Mouse (Mus musculus) granulocyte monocyte progenitor cell, adult 5-6 weeks (primary cell): ENCODE results near the gene Pgf. TPM values are rescaled to one million over a fixed set of nuclear protein-coding genes. Genes with fewer than 3 reads are reported as not detected.

Experiments
- ATAC-seq: replicated peaks from 2 replicates; pipeline ENCODE4 v1.8.0; 2016; ENCODE audit warnings: mild to moderate bottlenecking, moderate TSS enrichment, inconsistent platforms; ENCODE audit not compliant: poor library complexity, severe bottlenecking
- total RNA-seq, 2 experiments: library from RNA; stranded (forward) in 1 of 2; stranded (reverse) in 1 of 2; fragments of 200-712, 200-1000 nt in 1 of 2; fragments of >200 nt in 1 of 2; fragmentation: Nextera tagmentation in 1 of 2; gene quantifications; 2 replicates each; pipeline ENCODE4 v1.2.3; 2014 to 2017

The Pgf gene
- total RNA-seq (2014; fragmentation: Nextera tagmentation) (not detected in 2 replicates), total RNA-seq (2017) (not detected in 2 replicates)

- peak; percentile 44 for ATAC-seq
Observed at GRCm38 (mm10) chr12:85177740-85178239, at the start of gene Pgf. Gene Pgf (minus strand): TSS chr12:85177790.

DNA sequence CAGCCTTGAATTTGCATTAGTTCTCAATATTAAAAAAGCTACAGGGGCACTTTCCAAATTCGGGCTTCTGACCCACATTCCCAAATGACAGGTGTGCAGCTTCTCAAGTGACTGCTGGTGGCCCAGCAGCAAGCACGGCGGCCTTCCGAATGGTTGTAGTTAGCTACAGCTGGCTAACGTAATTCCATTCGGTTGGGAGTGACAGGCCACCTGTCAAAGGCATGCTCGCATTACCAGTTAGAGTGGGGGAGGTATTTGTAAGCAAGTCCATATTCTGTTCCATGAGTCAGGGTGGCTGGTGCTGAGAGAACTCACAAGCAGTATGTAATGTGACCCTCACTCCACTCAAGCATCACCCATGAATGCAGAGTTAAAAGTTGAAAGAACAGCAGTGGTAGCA, 49.6 kb upstream of the Pgf start:
- no peak for ATAC-seq

DNA sequence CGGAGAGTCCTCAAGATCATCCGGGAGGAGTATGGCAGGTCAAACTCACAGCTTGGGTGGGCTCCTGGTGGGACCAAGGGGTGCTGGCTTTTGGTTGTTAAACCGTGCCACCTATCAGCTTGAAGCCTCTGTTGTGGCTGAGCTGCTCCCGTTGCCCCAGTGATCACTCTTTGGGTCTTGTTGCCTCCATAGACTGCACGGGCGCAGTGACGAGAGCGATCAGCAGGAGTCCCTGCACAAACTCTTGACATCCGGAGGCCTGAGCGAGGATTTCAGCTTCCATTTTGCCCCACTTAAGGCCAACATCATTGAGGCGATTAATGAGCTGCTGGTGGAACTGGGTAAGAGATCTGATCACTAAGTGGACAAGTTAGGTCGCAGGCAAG, 42.3 kb upstream of the Pgf start:
- ATAC-seq: peak; percentile 18

DNA sequence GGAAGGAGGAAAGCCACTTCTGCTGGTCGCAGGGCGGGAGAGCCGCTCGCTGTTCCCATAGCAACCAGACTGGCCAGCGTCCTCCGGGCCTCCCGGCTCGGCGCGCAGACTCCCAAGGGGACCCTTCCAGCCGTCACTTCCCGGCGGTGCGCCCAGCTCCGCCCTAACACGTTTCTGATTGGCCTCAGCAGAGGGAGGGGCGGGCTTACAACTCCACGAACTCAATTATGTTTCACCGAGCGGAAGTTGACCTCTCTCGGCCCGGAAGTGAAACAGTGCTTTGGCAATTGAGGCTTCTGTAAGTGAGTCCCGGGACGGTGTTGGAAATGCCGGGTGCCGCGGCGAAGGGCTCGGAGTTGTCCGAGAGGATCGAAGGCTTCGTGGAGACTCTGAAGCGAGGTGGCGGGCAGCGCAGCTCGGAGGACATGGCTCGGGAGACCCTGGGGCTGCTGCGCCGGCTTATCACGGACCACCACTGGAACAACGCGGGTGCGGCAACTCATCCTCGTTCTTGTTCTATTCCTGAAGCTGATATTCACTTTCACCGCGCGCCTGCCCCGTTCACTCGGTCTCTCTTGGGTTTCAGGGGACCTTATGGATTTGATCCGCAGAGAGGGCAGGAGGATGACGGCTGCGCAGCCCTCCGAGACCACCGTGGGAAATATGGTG, 41.8 kb upstream of the Pgf start, which contains the start of gene Eif2b2:
Gene Eif2b2, plus strand, starts transcription at position 246 of the 669 bp plus-strand sequence.
- peak; percentile 98 for ATAC-seq

DNA sequence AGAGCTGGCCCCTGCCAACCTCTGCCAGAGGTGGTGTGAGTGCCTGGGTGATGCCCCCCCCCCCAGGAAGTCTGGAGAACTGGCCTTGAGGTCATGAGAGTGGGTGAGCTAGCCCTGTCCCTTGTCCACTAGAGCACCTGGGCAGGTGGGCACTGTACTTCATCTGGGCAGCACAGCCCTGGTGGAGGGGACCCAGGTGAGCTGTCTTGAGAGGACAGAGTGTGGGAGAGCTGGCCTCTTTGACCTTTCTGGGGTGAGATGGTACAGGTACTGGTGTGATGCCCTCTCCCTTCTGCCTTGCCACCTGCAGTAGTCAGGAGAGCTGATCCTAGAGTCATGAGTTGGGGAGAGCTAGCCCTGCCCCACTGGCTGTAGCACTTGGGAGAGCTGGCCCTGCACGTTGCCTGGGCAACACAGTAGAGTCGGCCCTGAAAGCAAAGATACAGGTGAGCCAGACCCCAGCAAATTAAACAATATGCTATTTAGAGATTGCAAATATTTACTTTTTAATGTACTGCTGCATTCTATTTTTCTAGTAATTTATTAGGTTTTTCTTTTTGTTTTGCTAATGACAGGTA, 40.2 kb upstream of the Pgf start:
- ATAC-seq: no peak

DNA sequence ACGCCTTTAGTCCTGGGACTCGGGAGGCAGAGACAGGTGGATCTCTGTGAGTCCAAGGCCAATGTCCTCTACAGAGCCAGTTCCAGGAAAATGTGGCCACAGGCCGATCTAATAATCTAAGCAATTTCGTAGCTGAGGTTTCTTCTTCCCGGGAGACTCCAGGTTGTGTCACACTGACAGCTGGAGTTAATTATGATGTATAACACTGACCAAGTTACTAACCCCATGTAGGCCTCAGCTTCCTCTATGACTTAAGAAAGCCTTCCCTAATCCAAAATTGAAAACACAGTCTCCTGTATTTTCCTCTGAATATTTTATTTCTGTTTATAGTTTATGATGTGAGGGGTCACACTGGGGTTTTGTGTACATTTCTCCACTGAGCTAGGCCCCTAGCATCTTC, 37.4 kb upstream of the Pgf start:
- ATAC-seq: no peak

DNA sequence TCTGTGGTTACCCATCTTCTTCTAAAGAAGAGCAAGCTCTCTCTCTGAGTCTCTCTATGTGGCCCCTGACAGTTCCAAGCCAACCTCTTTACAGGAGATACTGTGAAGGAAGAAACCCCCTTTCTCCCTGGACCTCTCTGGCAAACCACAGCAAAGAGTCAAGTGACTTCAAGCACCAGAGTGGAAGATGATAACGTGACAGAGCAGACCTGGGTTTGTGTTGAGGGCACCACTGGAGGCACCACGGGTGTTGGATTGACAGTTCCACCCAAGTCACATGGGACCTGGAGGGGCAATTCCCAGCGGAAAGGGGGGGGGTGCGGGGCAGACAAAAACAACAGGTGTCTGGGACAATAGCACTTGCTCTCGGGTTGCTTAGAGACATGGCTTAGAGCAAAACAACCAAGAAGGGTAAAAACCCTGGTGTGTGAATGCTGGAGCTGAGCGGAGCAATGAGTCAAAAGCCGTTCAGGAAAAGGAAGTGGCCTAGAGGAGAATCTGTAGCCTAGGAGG, 31.2 kb upstream of the Pgf start:
- ATAC-seq: no peak; the same call in 1 of the 2 replicates

DNA sequence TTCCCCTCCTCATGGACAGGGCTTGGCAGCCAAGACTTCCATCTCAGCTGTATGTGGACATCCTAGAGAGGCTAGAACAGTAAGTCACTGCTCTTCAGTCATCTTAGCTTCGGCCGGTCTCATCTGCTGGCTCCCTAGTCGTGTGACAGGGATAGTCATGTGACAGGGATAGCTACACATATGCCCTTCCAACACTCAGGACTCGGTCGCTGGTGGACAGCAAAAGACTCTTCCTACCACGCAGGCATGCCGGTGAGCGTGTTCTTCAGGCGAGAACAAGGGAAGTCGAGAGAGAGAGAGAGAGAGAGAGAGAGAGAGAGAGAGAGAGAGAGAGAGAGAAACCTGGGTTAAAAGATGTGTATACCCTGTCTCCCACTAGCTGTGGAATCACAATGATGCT, 27.8 kb upstream of the Pgf start:
- ATAC-seq: no peak

- ATAC-seq: no peak
Observed at GRCm38 (mm10) chr12:85204105-85204504, 26.5 kb upstream of the Pgf start.

- no peak for ATAC-seq
Observed at GRCm38 (mm10) chr12:85203699-85204098, 26.1 kb upstream of the Pgf start.

DNA sequence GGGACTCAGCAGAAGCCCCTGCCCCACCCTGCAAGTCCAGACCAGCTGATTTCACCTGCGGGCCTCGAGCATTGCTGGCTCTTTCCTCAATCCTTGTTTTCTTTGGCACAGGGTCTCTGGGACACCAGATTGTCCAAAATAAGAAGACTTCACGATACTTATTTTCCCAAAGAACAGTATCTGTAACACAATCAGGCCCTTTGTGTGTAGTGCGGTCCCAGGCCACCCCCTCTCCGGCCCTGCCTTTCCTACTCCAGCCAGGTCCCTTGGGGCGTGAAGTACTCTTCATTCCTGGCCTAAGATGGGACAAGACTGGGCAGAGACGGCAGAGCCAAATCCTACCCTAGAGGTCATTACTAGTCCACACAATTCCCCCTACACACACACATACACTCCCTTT, 24.6 kb upstream of the Pgf start:
- no peak for ATAC-seq

DNA sequence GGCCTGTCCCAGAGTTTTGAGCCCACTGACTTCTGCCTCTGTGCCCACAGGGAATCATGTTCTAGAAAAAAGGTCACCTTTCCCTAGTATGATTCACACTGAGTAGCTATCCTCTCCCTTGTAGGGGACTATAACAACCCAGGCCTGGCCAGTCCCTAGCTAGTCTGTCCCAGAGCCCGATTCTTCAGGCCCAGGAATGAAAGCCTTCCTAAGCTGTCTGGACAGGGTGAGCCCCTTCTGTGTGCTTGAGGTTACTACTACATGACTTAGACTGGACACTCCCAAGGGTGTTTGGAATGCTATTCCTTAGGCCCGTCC, 24.2 kb upstream of the Pgf start:
- no peak for ATAC-seq

DNA sequence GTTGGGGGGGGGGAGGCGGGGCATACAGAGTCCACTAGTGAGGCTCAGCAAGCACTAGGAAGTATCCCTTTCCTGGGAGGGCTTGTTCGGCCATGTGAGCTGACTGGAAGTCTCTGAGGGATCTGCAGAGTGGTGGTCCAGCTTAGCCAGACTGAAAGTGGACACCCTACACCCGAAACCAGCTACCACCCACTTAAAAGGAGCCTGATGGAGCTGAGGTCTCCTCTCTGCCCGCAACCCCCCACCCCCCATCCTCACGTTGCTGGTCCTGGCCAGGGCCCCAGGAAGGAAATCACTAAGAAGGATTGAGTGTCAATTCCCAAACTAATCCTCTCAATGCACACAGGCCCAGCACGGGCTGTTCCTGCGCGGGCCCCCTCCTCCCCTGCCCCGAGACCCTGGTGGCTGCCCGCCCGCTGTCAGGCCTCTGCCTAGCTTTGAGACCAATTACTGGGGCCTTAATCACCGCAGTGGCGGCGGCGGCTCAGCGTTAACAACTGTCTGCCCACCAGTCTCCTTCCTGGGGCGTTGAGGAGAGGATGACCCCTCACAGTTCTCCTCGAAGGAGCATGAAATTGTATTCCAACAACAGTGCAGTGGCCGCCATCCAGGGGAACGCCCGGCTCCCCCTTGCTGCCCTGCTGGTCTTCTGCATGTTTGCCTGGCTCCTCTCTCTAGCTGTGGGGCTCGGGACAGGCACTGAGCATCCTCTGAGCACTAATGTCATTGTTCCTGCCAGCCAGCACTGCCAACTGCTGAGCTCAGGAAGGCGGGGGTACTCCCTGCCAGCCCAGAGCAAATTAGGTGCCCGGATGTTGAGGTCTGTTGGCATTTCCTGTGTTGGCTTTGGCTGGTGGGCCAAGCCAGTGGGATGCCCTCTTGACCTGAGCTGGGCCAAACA, 23.6 kb upstream of the Pgf start:
- peak; percentile 41 for ATAC-seq

DNA sequence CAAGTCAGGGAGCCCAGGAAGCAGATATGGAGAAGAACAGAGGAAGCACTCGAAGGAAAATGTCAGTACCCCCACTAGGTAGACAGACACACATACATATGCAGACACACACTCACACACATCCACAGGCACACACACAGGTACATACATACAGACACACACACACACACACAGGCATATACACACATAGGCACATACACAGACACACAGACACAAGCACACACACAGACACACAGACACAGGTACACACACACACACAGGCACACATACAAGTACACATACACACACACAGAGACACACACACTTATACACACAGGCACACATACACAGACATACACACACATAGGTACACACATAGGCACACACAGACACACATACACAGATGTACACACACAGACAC, 22.4 kb upstream of the Pgf start:
- no peak for ATAC-seq

GRCm38 (mm10) chr12:85197936-85198335, 20.3 kb upstream of the Pgf start:
- ATAC-seq: no peak

DNA sequence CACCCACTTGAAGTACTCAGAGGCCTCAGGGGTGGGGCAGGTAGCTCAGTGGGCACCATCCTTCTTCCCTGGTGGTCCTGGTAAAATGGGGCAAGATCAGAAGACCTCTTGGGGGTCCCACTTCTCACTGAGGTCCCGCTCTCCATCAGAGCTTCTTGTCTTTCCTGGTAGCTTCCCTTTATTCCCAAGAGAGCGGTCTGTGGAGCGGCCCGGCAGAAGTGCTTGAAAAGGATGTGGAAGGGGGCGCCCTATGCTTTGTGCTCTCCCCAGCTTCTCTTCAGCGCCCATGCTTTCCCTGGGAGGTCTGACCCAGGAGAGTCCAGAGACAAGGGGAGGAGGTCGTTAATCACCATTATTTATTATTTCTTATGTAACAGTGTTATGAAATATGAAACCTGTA, 19.8 kb upstream of the Pgf start:
- no peak for ATAC-seq

DNA sequence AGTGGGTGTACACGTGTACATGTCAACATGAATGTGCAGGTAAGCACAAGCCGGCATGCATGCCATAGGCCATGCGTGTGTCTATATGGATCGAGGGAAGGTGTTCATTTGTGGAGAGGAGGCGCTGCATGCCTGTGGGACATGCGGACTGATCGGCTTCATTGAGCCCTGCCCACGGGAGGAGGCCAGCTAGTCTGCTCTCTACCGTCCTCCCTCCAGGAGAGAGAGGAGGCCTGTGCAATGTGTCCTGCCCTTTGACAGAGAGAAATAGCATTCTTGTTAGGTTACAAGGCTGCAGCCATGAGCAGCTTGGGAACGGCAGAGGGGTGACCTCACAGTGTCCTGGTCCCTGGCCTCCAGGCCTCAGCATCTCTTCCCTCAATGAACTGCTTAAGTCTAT, 18.6 kb upstream of the Pgf start:
- no peak for ATAC-seq

DNA sequence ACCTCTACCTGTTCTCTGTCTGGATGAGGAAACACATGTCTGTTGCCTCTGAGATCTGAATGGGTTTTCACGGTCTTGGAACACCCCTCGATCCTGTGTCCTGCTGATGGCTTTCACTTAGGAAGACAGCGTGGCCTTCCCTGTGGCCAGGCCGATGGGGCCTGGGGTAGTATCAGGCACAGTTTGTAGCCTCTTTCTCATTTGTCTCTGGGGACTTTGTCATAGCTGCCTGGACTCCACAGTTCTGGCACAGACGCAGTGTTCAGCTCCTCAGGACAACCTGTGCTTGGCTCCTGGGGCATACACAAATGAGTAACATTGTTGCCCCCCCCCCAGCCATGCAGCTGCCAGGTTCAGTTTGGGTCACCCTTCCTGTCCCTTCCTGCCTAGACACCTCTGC, 17.5 kb upstream of the Pgf start:
- ATAC-seq: no peak

DNA sequence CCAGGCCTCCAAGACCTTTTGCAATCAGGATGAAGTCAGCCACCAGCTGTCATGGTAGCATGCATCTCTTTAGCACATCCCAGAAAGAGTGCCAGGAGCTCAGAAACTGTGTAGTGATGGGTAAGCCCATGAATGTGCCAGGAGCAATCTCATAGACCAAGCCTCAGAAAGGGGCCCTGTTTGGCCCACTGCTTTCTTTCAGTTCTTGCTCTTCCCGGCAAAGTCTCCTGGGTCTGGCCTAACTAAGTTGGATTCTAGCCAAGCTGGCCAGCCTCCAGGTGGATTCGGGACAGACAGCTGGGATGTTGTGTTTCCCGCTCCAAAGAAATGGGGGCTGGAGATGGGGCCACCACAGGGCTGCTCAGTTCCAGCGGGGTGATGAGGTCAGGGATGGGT, 17.0 kb upstream of the Pgf start:
- ATAC-seq: no peak

- ATAC-seq: no peak
Observed at GRCm38 (mm10) chr12:85193923-85194622, 16.5 kb upstream of the Pgf start.
